8 mouse cellular contexts compared by ENCODE assay signal in the genomic region with DNA sequence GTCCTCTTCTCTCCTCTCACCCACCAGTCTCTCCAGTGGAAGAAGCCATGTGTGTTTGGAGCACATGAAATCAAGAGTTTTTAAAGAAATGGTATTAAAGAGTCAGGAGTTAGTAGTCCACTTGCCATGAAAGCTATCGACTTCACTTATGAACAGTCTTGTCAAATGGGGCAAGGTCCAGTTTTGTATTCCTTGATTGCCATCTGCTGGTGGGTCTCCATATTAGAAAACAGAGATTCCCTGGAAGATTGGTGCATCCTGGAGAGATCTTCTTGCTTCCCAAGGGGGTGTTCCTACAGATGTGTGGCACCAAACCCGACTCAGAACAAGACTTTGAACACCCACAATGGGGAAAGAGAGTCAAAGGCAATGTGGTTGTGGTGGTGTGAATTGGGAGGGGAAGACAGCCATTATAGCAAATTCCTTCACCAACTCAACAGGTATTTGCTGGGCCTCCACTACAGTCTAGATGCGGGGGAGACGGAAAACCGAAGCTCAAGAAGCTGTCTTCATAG. TPM values are rescaled to one million over a fixed set of nuclear protein-coding genes. Genes with fewer than 3 reads are reported as not detected.
DNase-seq lines count a peak whose midpoint lies in the region; ATAC-seq and TF ChIP-seq lines count a peak whose summit lies in the region.
"Had no signal": no experiment of that assay in that cellular context is flagged by ENCODE, and none has a peak within 500 bp of the region (broad histone marks: within the 10 kb centered on the region; RNA-seq: fewer than 3 reads in every experiment).

No protein-coding gene starts in this region.

- no peak overlapping the region for H3K4me2 ChIP-seq in kidney, embryonic 15.5 days
- H3K4me2 ChIP-seq: neural tube, embryonic 12.5 days had no signal

- no peak overlapping the region for H3K27ac ChIP-seq in kidney, embryonic 15.5 days
- H3K27ac ChIP-seq in cortical plate, adult 2 months (ENCODE audit: insufficient read depth, low read length) = no peak overlapping the region
- H3K27ac ChIP-seq in layer of hippocampus, adult 2 months = no peak overlapping the region
- H3K27ac ChIP-seq: neural tube, embryonic 12.5 days had no signal

- H3K4me1 ChIP-seq in kidney, embryonic 15.5 days = no peaks in the 10 kb centered on the region
- H3K4me1 ChIP-seq in cortical plate, adult 2 months (ENCODE audit: control insufficient read depth, insufficient read depth, low read length) = no peaks in the 10 kb centered on the region
- H3K4me1 ChIP-seq: neural tube, embryonic 12.5 days had no signal

- no peak overlapping the region for H3K4me3 ChIP-seq in kidney, embryonic 15.5 days (replicated peaks)
- H3K4me3 ChIP-seq in cortical plate, adult 2 months (ENCODE audit: insufficient read depth, low read length) = no peak overlapping the region
- no peak overlapping the region for H3K4me3 ChIP-seq in layer of hippocampus, adult 2 months
- H3K4me3 ChIP-seq: neural tube, embryonic 12.5 days had no signal

- H3K36me3 ChIP-seq in kidney, embryonic 15.5 days = no peaks in the 10 kb centered on the region
- H3K36me3 ChIP-seq: neural tube, embryonic 12.5 days had no signal

- WGBS in kidney, embryonic 15.5 days = 57% methylated on average over 5 of the region's 5 CpGs

- TF ChIP-seq CTCF in cortical plate, adult 2 months (IDR thresholded peaks at IDR 0.05; ENCODE audit: extremely low read depth, insufficient read depth, low read length) = peak; percentile 39; the same call in 1 of the 2 replicates
- TF ChIP-seq CTCF in layer of hippocampus, adult 2 months (conservative IDR thresholded peaks at IDR 0.05) = peak; percentile 82

- DNase-seq in kidney, adult 18-20 months = peak; percentile 37
- peak; percentile 36 for DNase-seq in R1 (ENCODE audit: low read depth, low spot score)
- DNase-seq in layer of hippocampus, adult 2 months (ENCODE audit: low spot score in 2 of 2) = peak; percentile 41 to 57
- peak; percentile 32 to 56 for DNase-seq in right cerebral cortex, postnatal 10 days (ENCODE audit: low spot score in 2 of 2)

- no peaks in the 10 kb centered on the region for H3K27me3 ChIP-seq in kidney, embryonic 15.5 days
- H3K27me3 ChIP-seq: neural tube, embryonic 12.5 days had no signal

- no peak for ATAC-seq in kidney, embryonic 15.5 days (replicated peaks; ENCODE audit: low FRiP score)
- ATAC-seq in megakaryocyte-erythroid progenitor cell, adult 5-6 weeks (replicated peaks; ENCODE audit: low FRiP score, low TSS enrichment, poor library complexity, severe bottlenecking) = no peak

- no peak for TF ChIP-seq POLR2A in cortical plate, adult 2 months (IDR thresholded peaks at IDR 0.05; ENCODE audit: extremely low read depth, insufficient read depth, low read length)

- H3K9me3 ChIP-seq in kidney, embryonic 15.5 days (replicated peaks) = no peaks in the 10 kb centered on the region
- H3K9me3 ChIP-seq: neural tube, embryonic 12.5 days had no signal

- no peak overlapping the region for H3K9ac ChIP-seq in kidney, embryonic 15.5 days
- H3K9ac ChIP-seq: neural tube, embryonic 12.5 days had no signal

RNA-seq across cellular contexts. Expression of gene Sec63, which starts 26.7 kb away (rescaled TPM):
- polyA plus RNA-seq in kidney, embryonic 15.5 days (2015; fragmentation: Nextera tagmentation; extraction: Ambion mirVana) = 23.6 and 25.1 TPM in 2 replicates
- 41.8 and 51.9 TPM in 2 replicates for polyA plus RNA-seq in cortical plate, adult 2 months (2012; rRNA removed)
- total RNA-seq in layer of hippocampus, adult 2 months (2021) = 10 to 100 TPM; 51.1 to 55.6 TPM
- total RNA-seq in megakaryocyte-erythroid progenitor cell, adult 5-6 weeks (2014; fragmentation: Nextera tagmentation) = 25.6 and 29.3 TPM in 2 replicates
- 17.5 and 39.9 TPM in 2 replicates for total RNA-seq in megakaryocyte-erythroid progenitor cell, adult 5-6 weeks (2017)
